Mouse (Mus musculus): ENCODE measurements around the gene Klk1b1.
"Not testable (repeated sequence)": the region's sequence is repeated elsewhere in the genome, so short reads cannot be mapped to it uniquely, and the experiment has no call there.

Gene Klk1b1

GRCm38 (mm10) chr7:43966451-43966850 lies at the start of gene Klk1b1:
Gene Klk1b1, plus strand, starts transcription at chr7:43966751.
- DNase-seq (ENCODE audit: low spot score) = no peak

GRCm38 (mm10) chr7:43918426-43918825 lies 48.1 kb upstream of the Klk1b1 start:
- DNase-seq (ENCODE audit: low spot score) = no peak

- DNase-seq (ENCODE audit: low spot score) = no peak
Observed at GRCm38 (mm10) chr7:43918871-43919270, 47.7 kb upstream of the Klk1b1 start.

- DNase-seq (ENCODE audit: low spot score) = peak; percentile 87
Observed at GRCm38 (mm10) chr7:43919559-43920451, 46.7 kb upstream of the Klk1b1 start.

GRCm38 (mm10) chr7:43920582-43920981 lies 46.0 kb upstream of the Klk1b1 start:
- DNase-seq (ENCODE audit: low spot score) = no peak

- no peak for DNase-seq (ENCODE audit: low spot score)
Observed at GRCm38 (mm10) chr7:43921087-43921486, 45.5 kb upstream of the Klk1b1 start.

- DNase-seq (ENCODE audit: low spot score) = no peak
Observed at GRCm38 (mm10) chr7:43921941-43922340, 44.6 kb upstream of the Klk1b1 start.

- DNase-seq (ENCODE audit: low spot score) = peak; percentile 55
Observed at GRCm38 (mm10) chr7:43925985-43926384, 40.6 kb upstream of the Klk1b1 start.

- peak; percentile 67 for DNase-seq (ENCODE audit: low spot score)
Observed at GRCm38 (mm10) chr7:43928521-43928920, 38.0 kb upstream of the Klk1b1 start.

- no peak for DNase-seq (ENCODE audit: low spot score)
Observed at GRCm38 (mm10) chr7:43932337-43932736, 34.2 kb upstream of the Klk1b1 start.

GRCm38 (mm10) chr7:43933440-43933839 lies 33.1 kb upstream of the Klk1b1 start, which contains the start of gene Klk15:
Gene Klk15, plus strand, starts transcription at chr7:43933740.
- DNase-seq (ENCODE audit: low spot score) = no peak

- no peak for DNase-seq (ENCODE audit: low spot score)
Observed at GRCm38 (mm10) chr7:43934747-43935146, 31.8 kb upstream of the Klk1b1 start.

GRCm38 (mm10) chr7:43936551-43936950 lies 30.0 kb upstream of the Klk1b1 start:
- no peak for DNase-seq (ENCODE audit: low spot score)

- DNase-seq (ENCODE audit: low spot score) = not testable (repeated sequence)
Observed at GRCm38 (mm10) chr7:43942293-43942692, 24.3 kb upstream of the Klk1b1 start.

- no peak for DNase-seq (ENCODE audit: low spot score)
Observed at GRCm38 (mm10) chr7:43944727-43945264, 21.8 kb upstream of the Klk1b1 start.

- DNase-seq (ENCODE audit: low spot score) = no peak
Observed at GRCm38 (mm10) chr7:43950364-43950763, 16.2 kb upstream of the Klk1b1 start, which contains the start of gene Klk1b8. Gene Klk1b8, plus strand, starts transcription at chr7:43950664.

GRCm38 (mm10) chr7:43952703-43953102 lies 13.8 kb upstream of the Klk1b1 start:
- no peak for DNase-seq (ENCODE audit: low spot score)

- DNase-seq (ENCODE audit: low spot score) = no peak
Observed at GRCm38 (mm10) chr7:43967058-43967457, 507 bp downstream of the Klk1b1 start.

- no peak for DNase-seq (ENCODE audit: low spot score)
Observed at GRCm38 (mm10) chr7:43967612-43968011, 1.1 kb downstream of the Klk1b1 start.

- DNase-seq (ENCODE audit: low spot score) = not testable (repeated sequence)
Observed at GRCm38 (mm10) chr7:43975761-43976160, 9.2 kb downstream of the Klk1b1 start, which contains the start of gene Klk1b9. Gene Klk1b9, plus strand, starts transcription at chr7:43976061.

GRCm38 (mm10) chr7:43985657-43986056 lies 19.1 kb downstream of the Klk1b1 start:
- no peak for DNase-seq (ENCODE audit: low spot score)

- not testable (repeated sequence) for DNase-seq (ENCODE audit: low spot score)
Observed at GRCm38 (mm10) chr7:43994821-43995220, 28.3 kb downstream of the Klk1b1 start.

- DNase-seq (ENCODE audit: low spot score) = not testable (repeated sequence)
Observed at GRCm38 (mm10) chr7:43995577-43995976, 29.0 kb downstream of the Klk1b1 start, which contains the start of gene Klk1b11. Gene Klk1b11, plus strand, starts transcription at chr7:43995877.
